Mouse (Mus musculus): ENCODE measurements at regions not wholly inside any gene's neighbourhood (a gene's known extent, or its start where the extent isn't known, plus 50 kb on each side); places are given as distances from the start of the nearest gene placed in this dataset.

- no peak for TF ChIP-seq CTCF (IDR thresholded peaks at IDR 0.05; ENCODE audit: control insufficient read depth, insufficient read depth, insufficient replicate concordance, low read depth, low read length)
- TF ChIP-seq POLR2A (IDR thresholded peaks at IDR 0.05; ENCODE audit: control insufficient read depth, low read depth, low read length), result no peak
These were observed 186.4 kb upstream of the Spred2 start for GRCm38 (mm10) chr11:19737807-19738206.

All from testis, adult 2 months (tissue).